Mouse (Mus musculus) embryonic facial prominence, embryonic 13.5 days (tissue): ENCODE data around the gene Olfr206. TPM values are rescaled to one million over a fixed set of nuclear protein-coding genes. Genes with fewer than 3 reads are reported as not detected.
"Not testable (repeated sequence)": the region's sequence is repeated elsewhere in the genome, so short reads cannot be mapped to it uniquely, and the experiment has no call there.

Experiments
- ATAC-seq: fragments of 200-750 bp; cut with Nextera tagmentation; 2 replicates; pipeline ENCODE4 v1.8.0; 2017; ENCODE audit warnings: low read depth; ENCODE audit not compliant: insufficient number of reproducible peaks, insufficient read depth, low FRiP score, low TSS enrichment
- H3K27ac ChIP-seq: fragments of 300-500 bp; sonication (generic); 2 replicates; pipeline ENCODE4 v1.5.1; 2015; ENCODE audit warnings: moderate library complexity, mild to moderate bottlenecking, inconsistent platforms
- H3K27me3 ChIP-seq: fragments of 300-500 bp; sonication (generic); 2 replicates; pipeline ENCODE4 v1.6.1; 2015; ENCODE audit warnings: mild to moderate bottlenecking, inconsistent platforms
- H3K36me3 ChIP-seq: fragments of 300-500 bp; sonication (generic); 2 replicates; pipeline ENCODE4 v1.6.1; 2015; ENCODE audit warnings: mild to moderate bottlenecking, inconsistent platforms
- H3K4me1 ChIP-seq: fragments of 300-500 bp; sonication (generic); 2 replicates; pipeline ENCODE4 v1.6.1; 2015; ENCODE audit warnings: inconsistent platforms
- H3K4me2 ChIP-seq: fragments of 300-500 bp; sonication (generic); 2 replicates; pipeline ENCODE4 v1.6.1; 2015; ENCODE audit warnings: moderate library complexity, mild to moderate bottlenecking, inconsistent platforms
- H3K4me3 ChIP-seq: fragments of 300-500 bp; sonication (generic); 2 replicates; pipeline ENCODE4 v1.5.1; 2015; ENCODE audit warnings: mild to moderate bottlenecking, inconsistent platforms
- H3K9ac ChIP-seq: fragments of 300-500 bp; sonication (generic); 2 replicates; pipeline ENCODE4 v1.6.1; 2015; ENCODE audit warnings: mild to moderate bottlenecking, inconsistent platforms
- H3K9me3 ChIP-seq: fragments of 300-500 bp; sonication (generic); 2 replicates; pipeline ENCODE4 v1.6.1; 2016; ENCODE audit warnings: inconsistent platforms
- WGBS: fragments of 180-500 bp; shearing (Covaris S2); methylation state at CpG from one replicate; pipeline ENCODE4 v1.1.7; 2015; ENCODE audit warnings: mixed read lengths; 5-methylcytosine and 5-hydroxymethylcytosine counted together
- polyA plus RNA-seq: library from polyadenylated mRNA; unstranded; fragments of >200 nt; fragmentation: Nextera tagmentation; extraction: Ambion mirVana; gene quantifications from 2 replicates; pipeline ENCODE4 v1.2.1, GENCODE M21; 2015

The Olfr206 gene
- polyA plus RNA-seq = not detected in 2 replicates

- Histone ChIP-seq H3K9me3 (no peaks in the 10 kb centered on the region), H3K27ac (no peak within 1 kb of the TSS), H3K9ac (no peak within 1 kb of the TSS), H3K4me2 (no peak within 1 kb of the TSS), H3K36me3 (no peaks in the 10 kb centered on the region), H3K27me3 (no peaks in the 10 kb centered on the region), H3K4me3 (no peak within 1 kb of the TSS), H3K4me1 (no peaks in the 10 kb centered on the region)
- no peak for ATAC-seq
- WGBS = 70% methylated on average over 1 of the region's 1 CpGs
These were observed at the start of gene Olfr206 for GRCm38 (mm10) chr16:59349146-59349545. Gene Olfr206 (minus strand): TSS chr16:59349246.

- Histone ChIP-seq H3K27me3 (no peaks in the 10 kb centered on the region), H3K9me3 (no peaks in the 10 kb centered on the region), H3K9ac (no peak overlapping the region), H3K4me3 (no peak overlapping the region), H3K27ac (no peak overlapping the region), H3K4me1 (no peaks in the 10 kb centered on the region), H3K36me3 (no peaks in the 10 kb centered on the region), H3K4me2 (no peak overlapping the region)
- no peak for ATAC-seq
- 68% methylated on average over 3 of the region's 3 CpGs for WGBS
These were observed 44.3 kb upstream of the Olfr206 start for GRCm38 (mm10) chr16:59393300-59393699.

GRCm38 (mm10) chr16:59363893-59364292 lies 14.8 kb upstream of the Olfr206 start, which contains the start of gene Olfr209:
Gene Olfr209 (minus strand): TSS chr16:59363993.
- no peak within 1 kb of the TSS for H3K9ac ChIP-seq
- no peak within 1 kb of the TSS for H3K4me3 ChIP-seq
- WGBS = 79% methylated on average over 2 of the region's 2 CpGs
- H3K27me3 ChIP-seq = no peaks in the 10 kb centered on the region
- H3K4me1 ChIP-seq = no peaks in the 10 kb centered on the region
- ATAC-seq = no peak
- no peaks in the 10 kb centered on the region; the same call in 1 of the 2 replicates for H3K9me3 ChIP-seq
- H3K36me3 ChIP-seq = no peaks in the 10 kb centered on the region
- no peak within 1 kb of the TSS for H3K27ac ChIP-seq
- no peak within 1 kb of the TSS for H3K4me2 ChIP-seq

GRCm38 (mm10) chr16:59331038-59331437 lies 18.0 kb downstream of the Olfr206 start, which contains the start of gene Olfr205:
Gene Olfr205 (minus strand): TSS chr16:59331138.
- no peaks in the 10 kb centered on the region for H3K36me3 ChIP-seq
- no peak for ATAC-seq
- H3K9me3 ChIP-seq = no peaks in the 10 kb centered on the region
- no peak within 1 kb of the TSS for H3K9ac ChIP-seq
- no peaks in the 10 kb centered on the region for H3K27me3 ChIP-seq
- H3K4me2 ChIP-seq = no peak within 1 kb of the TSS
- H3K27ac ChIP-seq = no peak within 1 kb of the TSS
- H3K4me1 ChIP-seq = no peaks in the 10 kb centered on the region
- H3K4me3 ChIP-seq = no peak within 1 kb of the TSS

- not testable (repeated sequence) for H3K9ac ChIP-seq, H3K27ac ChIP-seq, H3K27me3 ChIP-seq, H3K9me3 ChIP-seq, H3K36me3 ChIP-seq, H3K4me3 ChIP-seq, H3K4me1 ChIP-seq, ATAC-seq, H3K4me2 ChIP-seq
- 65% methylated on average over 1 of the region's 1 CpGs for WGBS
These were observed 25.8 kb downstream of the Olfr206 start for GRCm38 (mm10) chr16:59323262-59323661.

GRCm38 (mm10) chr16:59318148-59318547 lies 30.9 kb downstream of the Olfr206 start, which contains the start of gene Olfr204:
Gene Olfr204 (minus strand): TSS chr16:59318248.
- H3K4me2 ChIP-seq = no peak within 1 kb of the TSS
- H3K9ac ChIP-seq = no peak within 1 kb of the TSS
- no peak within 1 kb of the TSS for H3K27ac ChIP-seq
- no peaks in the 10 kb centered on the region for H3K4me1 ChIP-seq
- no peak within 1 kb of the TSS for H3K4me3 ChIP-seq
- no peaks in the 10 kb centered on the region for H3K27me3 ChIP-seq
- H3K9me3 ChIP-seq = no peaks in the 10 kb centered on the region
- no peak for ATAC-seq
- H3K36me3 ChIP-seq = no peaks in the 10 kb centered on the region

GRCm38 (mm10) chr16:59298581-59298980 lies 50.5 kb downstream of the Olfr206 start, which contains the start of gene Olfr203:
Gene Olfr203 (plus strand): TSS chr16:59298881.
- no peak within 1 kb of the TSS for H3K27ac ChIP-seq
- ATAC-seq = no peak
- H3K36me3 ChIP-seq = no peaks in the 10 kb centered on the region
- no peak within 1 kb of the TSS for H3K9ac ChIP-seq
- no peak within 1 kb of the TSS for H3K4me2 ChIP-seq
- H3K4me1 ChIP-seq = no peaks in the 10 kb centered on the region
- H3K9me3 ChIP-seq = no peaks in the 10 kb centered on the region
- no peak within 1 kb of the TSS for H3K4me3 ChIP-seq
- WGBS = 84% methylated on average over 2 of the region's 2 CpGs
- no peaks in the 10 kb centered on the region for H3K27me3 ChIP-seq

Other genes starting within 250 kb of the Olfr206 start
- gene Olfr193, start 237.4 kb downstream of the Olfr206 start, polyA plus RNA-seq = not detected in 2 replicates
- gene Olfr194, start 228.2 kb downstream of the Olfr206 start, polyA plus RNA-seq = not detected in 2 replicates
- gene Olfr195, start 202.2 kb downstream of the Olfr206 start, polyA plus RNA-seq = not detected in 2 replicates
- gene Olfr196, start 178.8 kb downstream of the Olfr206 start, polyA plus RNA-seq = not detected in 2 replicates
- gene Olfr198, start 145.7 kb downstream of the Olfr206 start, polyA plus RNA-seq = not detected in 2 replicates
- gene Olfr199, start 129.5 kb downstream of the Olfr206 start, polyA plus RNA-seq = not detected in 2 replicates
- gene Olfr201, start 76.6 kb downstream of the Olfr206 start, polyA plus RNA-seq = not detected in 2 replicates
- gene Olfr202, start 62.5 kb downstream of the Olfr206 start, polyA plus RNA-seq = 0.39 TPM in 1 of 2 replicates, not detected in the other
- not detected in 2 replicates for gene Olfr203, start 50.4 kb downstream of the Olfr206 start, polyA plus RNA-seq
- not detected in 2 replicates for gene Olfr204, start 31.0 kb downstream of the Olfr206 start, polyA plus RNA-seq
- not detected in 2 replicates for gene Olfr205, start 18.1 kb downstream of the Olfr206 start, polyA plus RNA-seq
- gene Olfr209, start 14.7 kb upstream of the Olfr206 start, polyA plus RNA-seq = not detected in 2 replicates
- gene Gabrr3, start 58.1 kb upstream of the Olfr206 start, polyA plus RNA-seq = 0.04 and 0.14 TPM in 2 replicates
- 35.5 and 35.6 TPM in 2 replicates for gene Riox2, start 122.5 kb upstream of the Olfr206 start, polyA plus RNA-seq